Mouse (Mus musculus): ENCODE measurements around the gene Neil3. TPM values are rescaled to one million over a fixed set of nuclear protein-coding genes. Genes with fewer than 3 reads are reported as not detected.

The Neil3 gene
- polyA plus RNA-seq (2014; fragmentation: Illumina TruSeq; extraction: RNeasy Lipid Tissue Mini Kit (QIAGEN cat#74804); ENCODE audit: low read depth, low replicate concordance): not detected

GRCm38 (mm10) chr8:53638495-53639171, at the start of gene Neil3:
TSS of gene Neil3 (minus strand) at chr8:53639065.

Other genes starting within 250 kb of the Neil3 start
- gene Aga, start 127.3 kb downstream of the Neil3 start, polyA plus RNA-seq (2014; fragmentation: Illumina TruSeq; extraction: RNeasy Lipid Tissue Mini Kit (QIAGEN cat#74804); ENCODE audit: low read depth, low replicate concordance): 42.5 TPM